ENCODE assay signal across 8 mouse cellular contexts in the genomic region with DNA sequence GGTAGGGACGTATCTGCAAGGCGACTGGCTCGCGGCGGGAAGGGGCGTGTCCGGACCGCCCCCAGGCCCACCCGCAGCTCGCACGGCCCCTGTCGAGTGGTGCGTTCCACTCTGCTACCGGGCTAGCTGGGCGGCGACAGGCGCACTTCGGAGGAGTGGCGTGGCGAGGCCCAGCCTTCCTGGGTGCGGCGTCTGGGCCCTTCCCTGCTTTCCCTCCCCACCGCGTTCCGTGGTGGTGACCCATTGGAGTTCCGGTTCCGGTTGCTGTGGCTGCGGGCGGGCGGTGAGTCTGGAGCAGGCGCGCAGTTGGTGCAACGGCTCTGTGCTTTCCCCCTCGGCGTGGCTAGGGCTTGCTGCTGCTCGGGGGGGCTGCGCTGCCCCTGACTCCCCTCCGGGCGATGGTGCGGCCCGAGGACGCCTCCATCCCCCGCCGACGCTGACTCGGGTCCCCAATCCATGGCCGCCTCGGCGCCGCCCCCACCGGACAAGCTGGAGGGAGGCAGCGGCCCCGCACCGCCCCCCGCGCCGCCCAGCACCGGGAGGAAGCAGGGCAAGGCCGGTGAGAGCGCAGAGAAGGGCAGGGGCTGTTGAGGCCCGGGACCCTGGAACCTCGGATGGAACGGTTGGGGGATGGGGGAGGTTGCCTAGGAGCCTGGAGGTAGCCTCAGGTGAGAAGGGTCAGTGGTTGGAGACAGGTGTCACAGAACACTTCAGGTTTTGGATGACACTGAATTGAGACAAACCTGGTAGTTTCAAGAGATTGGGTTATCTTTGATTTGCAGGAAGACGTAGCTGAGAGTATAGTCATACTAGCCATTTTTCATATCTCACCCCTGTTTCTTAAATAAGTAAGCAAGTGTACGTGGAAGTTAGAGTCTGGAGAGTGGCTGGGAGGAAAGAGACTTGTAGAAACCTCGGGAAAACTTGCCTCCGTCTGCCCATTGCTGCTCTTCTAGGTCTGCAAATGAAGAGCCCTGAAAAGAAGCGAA. TPM values are rescaled to one million over a fixed set of nuclear protein-coding genes. Genes with fewer than 3 reads are reported as not detected.
DNase-seq lines count a peak whose midpoint lies in the region; ATAC-seq and TF ChIP-seq lines count a peak whose summit lies in the region.

A gene (plus strand): TSS at position 44 of the 989 bp plus-strand sequence.

- no peak for TF ChIP-seq CTCF in Patski (IDR thresholded peaks at IDR 0.05)

- no peaks in the 10 kb centered on the region for H3K9me3 ChIP-seq in hindbrain, embryonic 14.5 days (ENCODE audit: control insufficient read depth, low read length)

- ATAC-seq in Patski: peak; percentile 95
- peak; percentile 97 for ATAC-seq in hindbrain, embryonic 14.5 days (ENCODE audit: low FRiP score)

- peaks cover 48% of the 10 kb centered on the region for H3K36me3 ChIP-seq in hindbrain, embryonic 14.5 days (replicated peaks; ENCODE audit: control insufficient read depth, insufficient read depth)

- 2% methylated on average over 65 of the region's 68 CpGs for WGBS in hindbrain, embryonic 14.5 days

- no peaks in the 10 kb centered on the region for H3K27me3 ChIP-seq in Patski
- no peaks in the 10 kb centered on the region for H3K27me3 ChIP-seq in hindbrain, embryonic 14.5 days (ENCODE audit: control insufficient read depth, insufficient read depth, low read length)

- H3K4me3 ChIP-seq in hindbrain, embryonic 14.5 days (replicated peaks; ENCODE audit: low read length): peak within 1 kb of the TSS; percentile 95

- DNase-seq in Patski (ENCODE audit: low read depth, low spot score): peak; percentile 84
- DNase-seq in cerebellum, postnatal 14 days: peak; percentile 94 to 96
- DNase-seq in frontal cortex, postnatal 25 days (ENCODE audit: low spot score in 2 of 2): peak; percentile 83 to 92
- peak; percentile 87 for DNase-seq in hindbrain, embryonic 14.5 days (ENCODE audit: low spot score)
- DNase-seq in left cerebral cortex, adult 11 months (ENCODE audit: low spot score): peak; percentile 91
- DNase-seq in lung, postnatal 4 days: peak; percentile 97 to 99
- DNase-seq in retina, postnatal 7 days (ENCODE audit: low read depth, low spot score): peak; percentile 85
- DNase-seq in urinary bladder, adult 2 months (ENCODE audit: low spot score): peak; percentile 90

- H3K9ac ChIP-seq in hindbrain, embryonic 14.5 days: peak within 1 kb of the TSS; percentile 97

- in situ Hi-C loops in Patski (cut with MboI; ENCODE audit: low pct_unique_long_range_greater_than_20kb): no loop called here

- H3K4me1 ChIP-seq in hindbrain, embryonic 14.5 days (replicated peaks; ENCODE audit: control insufficient read depth, insufficient read depth, low read length): peaks cover 15% of the 10 kb centered on the region

- POLR2A ChIA-PET in Patski (lab: Charles Lee): interaction anchor here (1.0 to 3.3 kb wide), 5 partner anchors 8 to 18 kb away, joined by 3 to 19 read pairs (median 3); no protein-coding TSS in a partner anchor

- peak within 1 kb of the TSS; percentile 87 for H3K4me2 ChIP-seq in hindbrain, embryonic 14.5 days (replicated peaks)

- peak within 1 kb of the TSS; percentile 92 for H3K27ac ChIP-seq in hindbrain, embryonic 14.5 days

- CTCF ChIA-PET in Patski (lab: Charles Lee): interaction anchor here (0.7 to 1.7 kb wide), 6 partner anchors 7 to 76 kb away, joined by 3 to 5 read pairs (median 3); no protein-coding TSS in a partner anchor

RNA-seq across cellular contexts. Expression of the gene that starts here (rescaled TPM):
- 68.4 TPM for polyA plus RNA-seq in Patski (2021)
- 47.1 and 50.6 TPM in 2 replicates for polyA plus RNA-seq in hindbrain, embryonic 14.5 days (2014; fragmentation: Nextera tagmentation; extraction: Ambion mirVana)
- polyA plus RNA-seq in urinary bladder, adult 2 months (2012; rRNA removed): 34.0 and 38.0 TPM in 2 replicates

Comparison
In these comparisons a context has a peak if more than half of its experiments do, and no peak if none do; other contexts are left out.
1. Peak in every context shown above with its lines: DNase-seq, ATAC-seq, H3K4me3 ChIP-seq and H3K27ac ChIP-seq.